Mouse (Mus musculus) adrenal gland, adult 18-20 months (tissue): ENCODE data around the gene Atp6v0a1. TPM values are rescaled to one million over a fixed set of nuclear protein-coding genes. Genes with fewer than 3 reads are reported as not detected.

Experiments used
- DNase-seq, 2 experiments: peaks; one replicate each; pipeline ENCODE4 v3.0.0; 2021 to 2022; ENCODE audit warnings: low spot score in 2 of 2
- total RNA-seq, 2 experiments: library from RNA; stranded (reverse); gene quantifications; 1 replicate in 1 of 2; 2 replicates in 1 of 2; pipeline ENCODE4 v1.2.3; 2021

Gene Atp6v0a1
- total RNA-seq, 2 experiments from 2014 or later: 120 to 176 TPM

GRCm38 (mm10) chr11:101082208-101083082, 73.2 kb downstream of the Atp6v0a1 start, which contains the start of gene Coasy:
Gene Coasy, plus strand, starts transcription at chr11:101082565.
- DNase-seq: peak; percentile 75 to 79

- no peak for DNase-seq
These were observed 73.9 kb downstream of the Atp6v0a1 start for GRCm38 (mm10) chr11:101083083-101083697.

GRCm38 (mm10) chr11:101084246-101084645, 75.0 kb downstream of the Atp6v0a1 start:
- no peak for DNase-seq

GRCm38 (mm10) chr11:101084811-101085210, 75.6 kb downstream of the Atp6v0a1 start:
- no peak for DNase-seq

- DNase-seq: no peak
These were observed 76.5 kb downstream of the Atp6v0a1 start for GRCm38 (mm10) chr11:101085617-101086322.

GRCm38 (mm10) chr11:101086323-101086674, 77.0 kb downstream of the Atp6v0a1 start:
- DNase-seq: no peak

GRCm38 (mm10) chr11:101086756-101087681, 77.8 kb downstream of the Atp6v0a1 start, which contains the start of gene Mlx:
Gene Mlx, plus strand, starts transcription at chr11:101087277.
- peak; percentile 79 to 84 for DNase-seq

GRCm38 (mm10) chr11:101087682-101088055, 78.4 kb downstream of the Atp6v0a1 start:
- DNase-seq: no peak

- DNase-seq: no peak
These were observed 80.7 kb downstream of the Atp6v0a1 start for GRCm38 (mm10) chr11:101089931-101090330.

GRCm38 (mm10) chr11:101094930-101095313, 85.7 kb downstream of the Atp6v0a1 start:
- no peak for DNase-seq

GRCm38 (mm10) chr11:101095314-101096024, 86.2 kb downstream of the Atp6v0a1 start, which contains the start of gene Psmc3ip:
Gene Psmc3ip, minus strand, starts transcription at chr11:101095436.
- DNase-seq: peak; percentile 85 to 90

- DNase-seq: no peak
These were observed 89.0 kb downstream of the Atp6v0a1 start for GRCm38 (mm10) chr11:101098231-101098630.

GRCm38 (mm10) chr11:101103011-101103410, 93.8 kb downstream of the Atp6v0a1 start:
- DNase-seq: no peak

- DNase-seq: no peak
These were observed 100.1 kb downstream of the Atp6v0a1 start for GRCm38 (mm10) chr11:101109351-101109750.

- DNase-seq: no peak
These were observed 101.5 kb downstream of the Atp6v0a1 start for GRCm38 (mm10) chr11:101110708-101111107.

GRCm38 (mm10) chr11:101111178-101111577, 101.9 kb downstream of the Atp6v0a1 start:
- no peak for DNase-seq

- DNase-seq: no peak
These were observed 102.9 kb downstream of the Atp6v0a1 start for GRCm38 (mm10) chr11:101112186-101112585.
